Mouse (Mus musculus) regulatory T cell (primary cell): ENCODE measurements around the gene Cabp2.
"Not testable (repeated sequence)": the region's sequence is repeated elsewhere in the genome, so short reads cannot be mapped to it uniquely, and the experiment has no call there.

Experiments
- in situ Hi-C: fragments of 300-600 bp; cut with MboI, MseI; formaldehyde crosslinking; loops from one replicate; pipeline ENCODE4 v1.15.1; 2025; ENCODE audit warnings: high pct_unique_total_duplicates

The Cabp2 gene

GRCm38 (mm10) chr19:4121896-4122295 lies 40.5 kb downstream of the Cabp2 start:
- in situ Hi-C loops = not testable (repeated sequence)

GRCm38 (mm10) chr19:4122411-4123370 lies 41.3 kb downstream of the Cabp2 start:
- in situ Hi-C loops = no loop called here

GRCm38 (mm10) chr19:4124432-4124831 lies 43.1 kb downstream of the Cabp2 start:
- in situ Hi-C loops = no loop called here

GRCm38 (mm10) chr19:4125268-4125667 lies 43.9 kb downstream of the Cabp2 start:
- in situ Hi-C loops = not testable (repeated sequence)

- in situ Hi-C loops = no loop called here
Measured at GRCm38 (mm10) chr19:4125741-4126696, 44.6 kb downstream of the Cabp2 start, which contains the start of gene Aip. Aip (minus strand) TSS chr19:4125858.

- in situ Hi-C loops = no loop called here
Measured at GRCm38 (mm10) chr19:4126759-4127495, 45.5 kb downstream of the Cabp2 start.

GRCm38 (mm10) chr19:4129462-4129861 lies 48.1 kb downstream of the Cabp2 start:
- in situ Hi-C loops = no loop called here

- in situ Hi-C loops = no loop called here
Measured at GRCm38 (mm10) chr19:4130106-4130505, 48.7 kb downstream of the Cabp2 start.

GRCm38 (mm10) chr19:4131075-4131474 lies 49.7 kb downstream of the Cabp2 start:
- in situ Hi-C loops = no loop called here

- in situ Hi-C loops = no loop called here
Measured at GRCm38 (mm10) chr19:4131768-4132167, 50.4 kb downstream of the Cabp2 start.

GRCm38 (mm10) chr19:4134354-4134753 lies 53.0 kb downstream of the Cabp2 start:
- in situ Hi-C loops = no loop called here

GRCm38 (mm10) chr19:4135229-4135962 lies 54.0 kb downstream of the Cabp2 start:
- in situ Hi-C loops = not testable (repeated sequence)

- in situ Hi-C loops = not testable (repeated sequence)
Measured at GRCm38 (mm10) chr19:4135963-4136345, 54.6 kb downstream of the Cabp2 start.

GRCm38 (mm10) chr19:4136463-4136862 lies 55.1 kb downstream of the Cabp2 start:
- in situ Hi-C loops = no loop called here
